ENCODE assay signal across 8 mouse cellular contexts in genomic region chr7:68085870-68086341, GRCm38 (mm10).
A peak's percentile ranks its signal among the peaks of the same experiment; 100 is the strongest.
DNase-seq lines count a peak whose midpoint lies in the region; ATAC-seq and TF ChIP-seq lines count a peak whose summit lies in the region.

No protein-coding gene starts in this region.

- no peak for TF ChIP-seq CTCF in liver, postnatal 0 days (IDR thresholded peaks at IDR 0.05; ENCODE audit: low read depth)

- no peaks in the 10 kb centered on the region for H3K36me3 ChIP-seq in forebrain, embryonic 13.5 days (ENCODE audit: poor library complexity, severe bottlenecking)
- no peaks in the 10 kb centered on the region for H3K36me3 ChIP-seq in hindbrain, embryonic 16.5 days (ENCODE audit: control insufficient read depth, insufficient read depth, low read length)
- H3K36me3 ChIP-seq in liver, postnatal 0 days (replicated peaks; ENCODE audit: insufficient read depth, low read length): peaks cover 3% of the 10 kb centered on the region; the same call in 1 of the 2 replicates
- H3K36me3 ChIP-seq in stomach, embryonic 14.5 days (ENCODE audit: control insufficient read depth, insufficient read depth, low read length): no peaks in the 10 kb centered on the region

- H3K9ac ChIP-seq in forebrain, embryonic 13.5 days: no peak overlapping the region
- peak overlapping the region; percentile 27; the same call in 1 of the 2 replicates for H3K9ac ChIP-seq in hindbrain, embryonic 16.5 days (ENCODE audit: low read depth, low read length)
- no peak overlapping the region for H3K9ac ChIP-seq in liver, postnatal 0 days (replicated peaks)
- no peak overlapping the region for H3K9ac ChIP-seq in stomach, embryonic 14.5 days (replicated peaks; ENCODE audit: low read depth, low read length)

- no peak overlapping the region for H3K4me3 ChIP-seq in forebrain, embryonic 13.5 days
- no peak overlapping the region for H3K4me3 ChIP-seq in hindbrain, embryonic 16.5 days (ENCODE audit: low read length)
- H3K4me3 ChIP-seq in liver, postnatal 0 days (ENCODE audit: low read depth, low read length): no peak overlapping the region
- H3K4me3 ChIP-seq in stomach, embryonic 14.5 days (ENCODE audit: low read depth, low read length): no peak overlapping the region

- peak; percentile 62 for ATAC-seq in forebrain, embryonic 13.5 days
- peak; percentile 35 for ATAC-seq in hindbrain, embryonic 16.5 days
- peak; percentile 66 for ATAC-seq in liver, postnatal 0 days
- peak; percentile 31; the same call in 1 of the 2 replicates for ATAC-seq in stomach, embryonic 14.5 days (ENCODE audit: insufficient number of reproducible peaks, insufficient read depth, low FRiP score, low read depth)

- no peaks in the 10 kb centered on the region for H3K27me3 ChIP-seq in forebrain, embryonic 13.5 days
- no peaks in the 10 kb centered on the region for H3K27me3 ChIP-seq in hindbrain, embryonic 16.5 days (replicated peaks; ENCODE audit: control insufficient read depth, insufficient read depth, low read length)
- H3K27me3 ChIP-seq in liver, postnatal 0 days (ENCODE audit: insufficient read depth, low read length): peaks cover 28% of the 10 kb centered on the region; the same call in 1 of the 2 replicates
- H3K27me3 ChIP-seq in stomach, embryonic 14.5 days (ENCODE audit: control insufficient read depth, insufficient read depth, low read length): no peaks in the 10 kb centered on the region

- TF ChIP-seq EP300 in liver, postnatal 0 days (IDR thresholded peaks at IDR 0.05; ENCODE audit: low read depth): no peak

- DNase-seq in ovary, adult 18-20 months (ENCODE audit: low spot score): peak; percentile 16
- no peak for DNase-seq in ovary, postnatal 36 days (ENCODE audit: low spot score)
- DNase-seq in liver, postnatal 0 days: peak; percentile 12
- DNase-seq in layer of hippocampus, adult 18-20 months (ENCODE audit: low spot score in 2 of 2): no peak
- DNase-seq in urinary bladder, postnatal 4 days (ENCODE audit: low spot score in 2 of 2): no peak

- 8% methylated on average over 4 of the region's 4 CpGs for WGBS in forebrain, embryonic 13.5 days
- 17% methylated on average over 4 of the region's 4 CpGs for WGBS in hindbrain, embryonic 16.5 days
- 42% methylated on average over 4 of the region's 4 CpGs for WGBS in liver, postnatal 0 days (ENCODE audit: insufficient replicate concordance)
- WGBS in stomach, embryonic 14.5 days: 55% methylated on average over 4 of the region's 4 CpGs

- H3K4me2 ChIP-seq in forebrain, embryonic 13.5 days: peak overlapping the region; percentile 43
- H3K4me2 ChIP-seq in hindbrain, embryonic 16.5 days (ENCODE audit: low read length): no peak overlapping the region
- peak overlapping the region; percentile 59 for H3K4me2 ChIP-seq in liver, postnatal 0 days (ENCODE audit: low read depth, low read length)
- 0 out of 2 replicates have a peak overlapping the region, but pooled peaks have one; percentile 27 for H3K4me2 ChIP-seq in stomach, embryonic 14.5 days (replicated peaks; ENCODE audit: low read depth, low read length)

- H3K27ac ChIP-seq in forebrain, embryonic 13.5 days: peak overlapping the region; percentile 95
- peak overlapping the region; percentile 76 for H3K27ac ChIP-seq in hindbrain, embryonic 16.5 days (ENCODE audit: low read depth, low read length)
- peak overlapping the region; percentile 53; the same call in 1 of the 2 replicates for H3K27ac ChIP-seq in liver, postnatal 0 days (ENCODE audit: low read depth)
- H3K27ac ChIP-seq in stomach, embryonic 14.5 days (ENCODE audit: low read length): peak overlapping the region; percentile 81

- H3K4me1 ChIP-seq in forebrain, embryonic 13.5 days: peaks cover 71% of the 10 kb centered on the region
- peaks cover 26% of the 10 kb centered on the region for H3K4me1 ChIP-seq in hindbrain, embryonic 16.5 days (ENCODE audit: control insufficient read depth, insufficient read depth, low read depth, low read length)
- H3K4me1 ChIP-seq in liver, postnatal 0 days (ENCODE audit: insufficient read depth): peaks cover 15% of the 10 kb centered on the region
- H3K4me1 ChIP-seq in stomach, embryonic 14.5 days (ENCODE audit: control insufficient read depth, insufficient read depth, low read length): peaks cover 30% of the 10 kb centered on the region

- H3K9me3 ChIP-seq in forebrain, embryonic 13.5 days (replicated peaks): no peaks in the 10 kb centered on the region
- H3K9me3 ChIP-seq in hindbrain, embryonic 16.5 days (ENCODE audit: control insufficient read depth, low read length): no peaks in the 10 kb centered on the region
- H3K9me3 ChIP-seq in liver, postnatal 0 days (ENCODE audit: low read length): no peaks in the 10 kb centered on the region
- no peaks in the 10 kb centered on the region for H3K9me3 ChIP-seq in stomach, embryonic 14.5 days (ENCODE audit: control insufficient read depth, low read depth, low read length)

Comparison
In these comparisons a context has a peak if more than half of its experiments do, and no peak if none do; other contexts are left out.
1. DNase-seq: peak in ovary, adult 18-20 months (single experiment) and liver, postnatal 0 days (single experiment); none in ovary, postnatal 36 days (single experiment), layer of hippocampus, adult 18-20 months (0 of 2) and urinary bladder, postnatal 4 days (0 of 2).
2. Peak in every context shown above with its lines, with median percentiles within 50 percentile points of each other: ATAC-seq and H3K27ac ChIP-seq.